Mouse (Mus musculus) retina, postnatal 7 days (tissue): ENCODE results near the gene March7.

Experiments
- DNase-seq: peaks from one replicate; pipeline ENCODE4 v3.0.0-alpha.2; 2012; ENCODE audit warnings: low read depth, low spot score

Gene March7

DNA sequence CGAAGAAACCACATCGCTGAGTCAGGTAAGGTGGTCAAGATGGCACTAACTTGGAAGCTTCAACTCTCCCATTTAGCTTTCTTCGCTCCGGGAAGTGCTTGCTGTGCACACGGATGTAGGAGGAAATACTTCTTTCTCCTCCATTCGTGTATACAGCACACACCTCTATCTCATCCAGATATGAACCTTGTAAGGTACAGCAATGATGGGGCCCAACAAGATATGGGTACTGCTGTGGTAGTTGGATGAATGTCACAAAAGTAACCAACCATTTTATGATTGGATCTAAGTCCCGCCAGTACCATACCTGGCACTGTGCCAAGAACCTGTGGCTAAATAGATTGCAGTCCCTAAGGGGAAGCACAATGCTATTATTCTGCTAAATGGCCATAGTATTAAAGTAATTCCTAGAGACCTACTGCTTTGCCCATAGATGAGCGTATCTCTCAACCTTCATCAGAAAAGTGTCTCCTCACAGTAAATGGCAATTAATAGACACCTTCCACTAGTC, 75.5 kb downstream of the March7 start:
- no peak for DNase-seq

DNA sequence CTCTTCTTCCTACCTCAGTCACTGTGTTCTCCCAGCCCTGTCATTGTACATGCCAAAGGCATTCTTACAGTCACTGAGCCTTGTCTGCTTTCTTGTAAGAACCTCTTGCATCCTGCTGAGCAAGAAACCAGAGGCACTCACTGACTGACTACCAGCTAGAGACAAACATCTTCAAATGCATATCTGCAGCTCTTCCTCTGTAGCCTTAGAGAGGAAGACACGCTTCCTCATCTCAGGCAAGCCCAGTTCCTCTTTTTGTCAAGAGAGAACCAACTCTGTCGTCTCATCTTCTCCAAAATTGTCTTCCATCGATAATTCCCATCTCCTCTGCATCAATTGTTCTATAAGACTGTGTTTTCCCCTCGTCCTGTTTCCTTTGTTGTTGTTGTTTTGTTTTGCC, 78.9 kb downstream of the March7 start:
- no peak for DNase-seq

DNA sequence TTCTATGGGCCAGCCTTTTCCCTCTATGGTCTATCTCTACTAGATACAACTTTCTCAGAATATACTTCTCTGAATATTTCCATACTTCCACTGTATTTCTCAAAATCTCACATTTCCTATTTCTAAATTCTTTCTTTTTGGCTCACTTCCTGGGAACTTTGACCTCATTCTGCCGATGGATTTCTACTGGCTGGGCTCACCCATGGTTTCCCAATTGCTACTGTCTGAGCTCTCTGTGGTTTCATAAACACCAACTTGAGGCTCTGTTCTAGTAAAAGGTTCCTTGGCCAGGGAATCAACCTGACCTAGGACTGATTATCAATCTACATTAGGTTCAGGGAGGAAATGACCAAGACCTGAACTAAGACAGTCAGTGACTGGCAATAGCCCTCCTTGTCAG, 79.8 kb downstream of the March7 start:
- DNase-seq: no peak

DNA sequence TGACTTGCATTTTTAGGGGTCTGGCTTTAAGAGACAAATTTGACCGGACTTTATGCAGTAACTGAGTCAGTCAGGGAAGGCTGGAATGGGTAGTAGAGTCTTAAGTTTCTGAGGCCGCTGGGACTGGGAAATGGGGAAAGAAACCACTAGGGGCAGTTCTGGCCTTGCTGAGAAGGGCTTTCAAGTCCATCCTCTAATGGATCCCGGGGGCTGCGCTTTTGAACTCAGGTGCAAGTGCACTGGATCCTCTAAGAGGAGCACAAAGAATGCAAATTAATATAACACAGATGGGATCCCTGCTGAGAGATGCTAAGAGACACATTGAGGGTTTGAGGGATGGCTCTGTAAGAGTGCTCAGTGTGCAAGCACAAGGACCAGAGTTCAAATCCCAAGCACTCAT, 81.7 kb downstream of the March7 start:
- DNase-seq: no peak

DNA sequence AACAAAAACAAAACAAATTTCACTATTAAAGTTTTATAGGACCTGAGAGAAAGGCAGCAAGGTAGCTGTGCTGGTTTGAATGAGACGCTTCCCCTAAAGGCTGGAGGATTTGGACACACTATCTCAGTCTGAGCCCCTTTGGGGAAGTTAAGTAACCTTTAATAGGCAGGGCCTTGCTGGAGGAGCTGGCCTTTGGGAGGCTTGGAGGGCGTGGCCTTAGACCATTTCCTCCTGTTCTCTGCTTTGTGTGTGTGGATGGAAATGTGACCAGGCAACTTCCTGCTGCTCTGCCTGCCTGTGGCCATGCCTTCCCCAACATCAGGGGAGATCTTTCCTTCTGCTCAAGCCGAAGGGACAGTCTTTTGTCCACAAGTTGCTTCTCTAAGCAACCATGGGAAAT, 88.6 kb downstream of the March7 start:
- DNase-seq: no peak

DNA sequence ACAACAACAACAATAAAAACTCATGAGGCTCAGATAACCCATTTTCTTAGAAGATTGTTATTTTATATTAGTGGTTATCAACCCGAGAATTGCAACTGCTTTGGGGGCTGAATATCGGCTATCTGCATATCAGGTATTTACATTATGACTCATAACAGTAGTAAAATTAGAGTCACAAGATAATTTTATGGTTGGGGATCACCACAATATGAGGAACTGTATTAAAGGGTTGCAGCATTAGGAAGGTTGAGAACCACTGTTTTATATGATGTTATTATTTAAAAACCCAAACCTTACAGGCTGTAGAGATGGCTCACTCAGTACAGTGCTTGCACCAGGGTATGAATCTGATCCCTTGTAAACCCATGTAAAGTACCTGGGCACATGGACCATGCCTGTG, 89.6 kb downstream of the March7 start:
- DNase-seq: no peak
